Mouse (Mus musculus) MEL (cell line): ENCODE measurements around the gene Tmem54. TPM values are rescaled to one million over a fixed set of nuclear protein-coding genes. Genes with fewer than 3 reads are reported as not detected.

Source experiments
- DNase-seq: peaks from one replicate; pipeline ENCODE4 v3.0.0; 2011; ENCODE audit warnings: low read depth, low spot score
- H3K27ac ChIP-seq: 2 replicates; pipeline ENCODE4 v1.5.1; 2012; ENCODE audit warnings: low read depth, mild to moderate bottlenecking, control low read depth, low read length, moderate library complexity; ENCODE audit not compliant: control insufficient read depth
- H3K27me3 ChIP-seq, 2 experiments: fragments of 150-350 bp in 1 of 2; sonication (generic) in 1 of 2; 2 replicates each; pipeline ENCODE4 v1.6.1; 2012; ENCODE audit warnings: low read length in 2 of 2, mild to moderate bottlenecking in 2 of 2, improper control_type of control experiment in 1 of 2, moderate library complexity in 1 of 2; ENCODE audit not compliant: insufficient read depth in 2 of 2, control insufficient read depth in 1 of 2
- H3K36me3 ChIP-seq, 2 experiments: 2 replicates each; pipeline ENCODE4 v1.6.1; 2012 to 2014; ENCODE audit warnings: low read length in 2 of 2, improper control_type of control experiment in 1 of 2, inconsistent platforms in 1 of 2, mild to moderate bottlenecking in 1 of 2; ENCODE audit not compliant: insufficient read depth in 2 of 2, control insufficient read depth in 1 of 2
- H3K4me1 ChIP-seq, 2 experiments: fragments of 150-350 bp in 1 of 2; sonication (generic) in 1 of 2; 2 replicates each; pipeline ENCODE4 v1.6.1; 2012; ENCODE audit warnings: low read length in 2 of 2, improper control_type of control experiment in 1 of 2, mild to moderate bottlenecking in 1 of 2; ENCODE audit not compliant: insufficient read depth in 2 of 2, control insufficient read depth in 1 of 2
- H3K4me3 ChIP-seq, 2 experiments: fragments of 150-350 bp in 1 of 2; sonication (generic) in 1 of 2; 2 replicates each; pipeline ENCODE4 v1.5.1; 2012; ENCODE audit warnings: low read depth in 2 of 2, low read length in 2 of 2, mild to moderate bottlenecking in 2 of 2, moderate library complexity in 2 of 2, control low read depth in 1 of 2, improper control_type of control experiment in 1 of 2; ENCODE audit not compliant: control insufficient read depth in 1 of 2, insufficient read depth in 1 of 2
- H3K79me2 ChIP-seq: 2 replicates; pipeline ENCODE4 v1.6.1; 2012; ENCODE audit warnings: mild to moderate bottlenecking, low read length, moderate library complexity; ENCODE audit not compliant: control insufficient read depth, poor library complexity, insufficient read depth
- H3K9ac ChIP-seq: 2 replicates; pipeline ENCODE4 v1.6.1; 2012; ENCODE audit warnings: low read depth, mild to moderate bottlenecking, control low read depth, low read length, moderate library complexity; ENCODE audit not compliant: control insufficient read depth, poor library complexity, severe bottlenecking
- H3K9me3 ChIP-seq: fragments of 150-350 bp; sonication (generic); replicated peaks from 2 replicates; pipeline ENCODE4 v1.6.1; 2012; ENCODE audit warnings: mild to moderate bottlenecking, low read length, improper control_type of control experiment, moderate library complexity; ENCODE audit not compliant: insufficient read depth
- BHLHE40 ChIP-seq: IDR thresholded peaks from 2 replicates; pipeline ENCODE4 v1.6.1; 2012; ENCODE audit warnings: low read depth, mild to moderate bottlenecking, inconsistent platforms, low read length, improper control_type of control experiment, borderline replicate concordance
- CHD2 ChIP-seq: IDR thresholded peaks from 2 replicates; pipeline ENCODE4 v1.6.1; 2011; ENCODE audit warnings: low read length, improper control_type of control experiment
- CTCF ChIP-seq, 3 experiments: IDR thresholded peaks in 2 of 3; conservative IDR thresholded peaks in 1 of 3; 2 replicates each; pipeline ENCODE4 v1.5.1; 2011 to 2012; ENCODE audit warnings: low read length in 3 of 3, low read depth in 2 of 3, mild to moderate bottlenecking in 2 of 3, improper control_type of control experiment in 1 of 3, inconsistent platforms in 1 of 3, mixed read lengths in 1 of 3, moderate library complexity in 1 of 3; ENCODE audit not compliant: control insufficient read depth in 1 of 3, insufficient read depth in 1 of 3, poor library complexity in 1 of 3, severe bottlenecking in 1 of 3
- ELF1 ChIP-seq: IDR thresholded peaks from 2 replicates; pipeline ENCODE4 v1.6.1; 2014; ENCODE audit warnings: low read depth, mild to moderate bottlenecking, inconsistent platforms, low read length, improper control_type of control experiment, moderate library complexity
- EP300 ChIP-seq, 2 experiments: IDR thresholded peaks; 2 replicates each; pipeline ENCODE4 v1.6.1; 2011; ENCODE audit warnings: improper control_type of control experiment in 2 of 2, low read length in 2 of 2, low read depth in 1 of 2, mild to moderate bottlenecking in 1 of 2
- GATA1 ChIP-seq: IDR thresholded peaks from 2 replicates; pipeline ENCODE4 v1.6.1; 2011; ENCODE audit warnings: low read depth, low read length, improper control_type of control experiment
- HCFC1 ChIP-seq: IDR thresholded peaks from 2 replicates; pipeline ENCODE4 v1.6.1; 2012; ENCODE audit warnings: low read depth, mild to moderate bottlenecking, inconsistent platforms, low read length, improper control_type of control experiment, moderate library complexity
- JUND ChIP-seq: IDR thresholded peaks from 2 replicates; pipeline ENCODE4 v1.6.1; 2011; ENCODE audit warnings: low read depth, mild to moderate bottlenecking, improper control_type of control experiment, low read length
- KAT2A ChIP-seq: conservative IDR thresholded peaks from 2 replicates; pipeline ENCODE4 v1.6.1; 2012; ENCODE audit warnings: low read depth, low read length, improper control_type of control experiment, inconsistent platforms
- MYB ChIP-seq: IDR thresholded peaks from 2 replicates; pipeline ENCODE4 v1.6.1; 2011; ENCODE audit warnings: mild to moderate bottlenecking, low read depth, low read length, improper control_type of control experiment
- POLR2AphosphoS5 ChIP-seq: IDR thresholded peaks from 2 replicates; pipeline ENCODE4 v1.6.1; 2012; ENCODE audit warnings: low read depth, borderline replicate concordance, mild to moderate bottlenecking, inconsistent platforms, low read length, moderate library complexity, mixed read lengths
- RAD21 ChIP-seq: IDR thresholded peaks from 2 replicates; pipeline ENCODE4 v1.6.1; 2011; ENCODE audit warnings: mild to moderate bottlenecking, low read depth, low read length, improper control_type of control experiment
- SIN3A ChIP-seq: IDR thresholded peaks from 2 replicates; pipeline ENCODE4 v1.6.1; 2012; ENCODE audit warnings: low read length, improper control_type of control experiment, inconsistent platforms
- SMC3 ChIP-seq: IDR thresholded peaks from 2 replicates; pipeline ENCODE4 v1.6.1; 2011; ENCODE audit warnings: low read depth, low read length, improper control_type of control experiment
- TCF12 ChIP-seq: IDR thresholded peaks from 2 replicates; pipeline ENCODE4 v1.6.1; 2014; ENCODE audit warnings: low read depth, mild to moderate bottlenecking, inconsistent platforms, low read length, improper control_type of control experiment, moderate library complexity
- USF1 ChIP-seq: IDR thresholded peaks from 2 replicates; pipeline ENCODE4 v1.6.1; 2014; ENCODE audit warnings: low read depth, mild to moderate bottlenecking, inconsistent platforms, low read length, improper control_type of control experiment, moderate library complexity
- ZC3H11A ChIP-seq: IDR thresholded peaks from 2 replicates; pipeline ENCODE4 v1.6.1; 2012; ENCODE audit warnings: low read depth, mild to moderate bottlenecking, inconsistent platforms, low read length, improper control_type of control experiment
- polyA plus RNA-seq, 2 experiments: library from polyadenylated mRNA; stranded (reverse) in 1 of 2; unstranded in 1 of 2; fragments of >175 nt in 1 of 2; fragments of >200 nt in 1 of 2; gene quantifications; 2 replicates each; pipeline versions ENCODE4 v1.2.1 to v1.2.4; 2012; ENCODE audit warnings: low replicate concordance in 2 of 2, low read depth in 1 of 2; ENCODE audit not compliant: insufficient read length in 2 of 2, insufficient read depth in 1 of 2, missing spikeins in 1 of 2
- total RNA-seq: library from RNA; depleted of rRNA; stranded (reverse); fragments of 300-350 nt; gene quantifications from 2 replicates; pipeline ENCODE4 v1.2.3, GENCODE M21; 2012

The Tmem54 gene
- total and polyA plus RNA-seq, 3 experiments: not detected

- no peak overlapping the region for H3K9ac ChIP-seq
- peaks cover 5 to 16% of the 10 kb centered on the region in 2 experiments; a peak in 3 of 4 replicates for H3K4me1 ChIP-seq
- H3K36me3 ChIP-seq: peaks cover 9 to 13% of the 10 kb centered on the region in 2 experiments
- no peak overlapping the region for H3K4me3 ChIP-seq
- H3K27ac ChIP-seq: no peak overlapping the region
- DNase-seq: no peak
- no peaks in the 10 kb centered on the region for H3K79me2 ChIP-seq
- H3K27me3 ChIP-seq: no peaks in the 10 kb centered on the region
- no peaks in the 10 kb centered on the region for H3K9me3 ChIP-seq
- TF ChIP-seq ELF1: no peak
- TF ChIP-seq TCF12: no peak
These were observed 52.2 kb downstream of the Tmem54 start for GRCm38 (mm10) chr4:129157541-129157940.

GRCm38 (mm10) chr4:129158549-129158948 is 53.2 kb downstream of the Tmem54 start:
- Histone ChIP-seq H3K36me3 (peaks cover 12 to 13% of the 10 kb centered on the region in 2 experiments), H3K4me1 (peaks cover 5 to 16% of the 10 kb centered on the region in 2 experiments; a peak in 3 of 4 replicates), H3K27ac (peak overlapping the region; percentile 35; the same call in 1 of the 2 replicates), H3K79me2 (no peaks in the 10 kb centered on the region), H3K9me3 (no peaks in the 10 kb centered on the region), H3K9ac (no peak overlapping the region), H3K4me3 (no peak overlapping the region), H3K27me3 (no peaks in the 10 kb centered on the region)
- peak; percentile 69 for DNase-seq
- TF ChIP-seq GATA1 (peak; percentile 77), SIN3A (peak; percentile 34; the same call in 1 of the 2 replicates), MYB (no peak), USF1 (0 out of 2 replicates have a peak, but pooled peaks have one; percentile 4), EP300 (IDR thresholded peaks at IDR 0.05; ENCODE audit: low read depth in 1 of 2, low read length in 2 of 2) (peak; percentile 59 to 61; a peak in 3 of 4 replicates), POLR2AphosphoS5 (no peak), TCF12 (peak; percentile 48; the same call in 1 of the 2 replicates), BHLHE40 (no peak), HCFC1 (0 out of 2 replicates have a peak, but pooled peaks have one; percentile 26), KAT2A (no peak)

DNA sequence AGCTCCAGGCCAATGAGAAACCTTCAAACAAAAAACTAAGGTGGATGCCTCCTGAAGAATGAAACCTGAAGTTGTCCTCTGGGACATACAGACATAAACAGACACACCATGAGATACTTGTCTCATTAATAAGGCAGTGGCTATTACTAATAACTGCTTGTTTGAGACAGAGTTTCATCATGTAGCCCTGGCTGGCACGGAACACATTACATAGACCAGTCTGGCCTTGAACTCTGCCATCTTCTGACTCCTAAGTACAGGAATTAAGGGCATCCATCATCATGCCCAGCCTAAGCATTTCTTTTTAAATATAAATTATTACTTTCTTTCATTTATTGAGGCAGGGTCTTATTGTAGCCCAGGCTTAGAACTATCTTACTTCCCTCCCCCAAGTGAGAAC is 55.7 kb downstream of the Tmem54 start:
- no peak overlapping the region for H3K9ac ChIP-seq
- no peaks in the 10 kb centered on the region for H3K27me3 ChIP-seq
- no peak for TF ChIP-seq JUND
- no peak for TF ChIP-seq POLR2AphosphoS5
- no peak for TF ChIP-seq CTCF (IDR thresholded peaks at IDR 0.05 in 2 of 3, conservative IDR thresholded peaks at IDR 0.05 in 1 of 3; ENCODE audit: control insufficient read depth in 1 of 3, insufficient read depth in 1 of 3, low read depth in 2 of 3, low read length in 3 of 3, poor library complexity in 1 of 3, severe bottlenecking in 1 of 3)
- no peak for TF ChIP-seq ZC3H11A
- TF ChIP-seq SMC3: no peak
- TF ChIP-seq TCF12: no peak
- no peak for TF ChIP-seq RAD21
- no peak for TF ChIP-seq CHD2
- no peak for TF ChIP-seq MYB
- H3K79me2 ChIP-seq: no peaks in the 10 kb centered on the region
- H3K9me3 ChIP-seq: no peaks in the 10 kb centered on the region
- H3K4me3 ChIP-seq: no peak overlapping the region
- no peak overlapping the region for H3K27ac ChIP-seq
- peaks cover 13 to 14% of the 10 kb centered on the region in 2 experiments for H3K36me3 ChIP-seq
- no peak for DNase-seq
- H3K4me1 ChIP-seq: peaks cover 5 to 16% of the 10 kb centered on the region in 2 experiments; a peak in 3 of 4 replicates
